Mouse (Mus musculus) liver (tissue): ENCODE data around the gene 3110082I17Rik.

Experiments
- DNase-seq: peaks from one replicate; pipeline ENCODE4 v3.0.0-alpha.2; 2020; ENCODE audit warnings: mixed read lengths

The 3110082I17Rik gene

GRCm38 (mm10) chr5:139460384-139461067 is at the start of gene 3110082I17Rik:
Gene 3110082I17Rik, minus strand, starts transcription at chr5:139460527.
- peak; percentile 94 for DNase-seq

DNA sequence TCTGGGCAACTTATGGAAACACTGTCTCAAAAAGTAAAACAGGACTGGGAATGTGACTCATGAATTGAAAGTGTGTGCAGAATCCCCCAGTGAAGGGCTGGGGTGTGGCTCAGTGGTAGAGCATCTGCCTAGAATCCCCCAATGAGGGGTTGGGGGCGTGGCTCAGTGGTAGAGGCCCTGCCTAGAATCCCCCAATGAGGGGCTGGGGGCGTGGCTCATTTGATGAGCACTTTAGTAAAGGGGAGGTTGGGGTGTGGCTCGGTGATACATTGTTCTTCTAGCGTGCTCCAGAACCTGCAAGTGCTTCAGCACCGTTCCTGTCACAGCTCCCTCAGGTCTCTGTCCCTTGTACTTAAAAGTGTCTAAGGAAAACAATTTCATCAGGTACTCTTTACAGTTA is 45.9 kb upstream of the 3110082I17Rik start:
- DNase-seq: peak; percentile 44

GRCm38 (mm10) chr5:139505073-139505606 is 44.8 kb upstream of the 3110082I17Rik start:
- DNase-seq: peak; percentile 78

DNA sequence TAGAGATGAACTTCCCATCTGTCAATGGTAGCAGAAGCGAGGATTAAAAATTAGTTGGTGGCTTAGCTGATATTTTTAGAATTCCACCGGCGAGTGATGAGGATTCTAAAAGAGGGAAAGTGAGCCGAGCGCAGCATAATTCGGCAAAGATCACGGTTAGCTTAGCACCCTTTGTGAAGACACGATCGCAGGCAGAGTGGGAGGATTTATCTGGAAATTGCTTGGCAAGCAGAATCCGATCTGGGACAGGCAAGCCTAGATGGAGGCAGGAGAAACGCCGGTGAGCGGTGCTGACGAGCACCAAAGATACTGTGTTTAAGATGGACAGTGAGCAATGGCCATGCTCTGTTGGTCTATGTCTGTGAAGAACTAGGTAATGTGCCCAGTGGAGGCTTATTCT is 42.0 kb upstream of the 3110082I17Rik start:
- DNase-seq: no peak

GRCm38 (mm10) chr5:139498791-139499190 is 38.5 kb upstream of the 3110082I17Rik start:
- no peak for DNase-seq

DNA sequence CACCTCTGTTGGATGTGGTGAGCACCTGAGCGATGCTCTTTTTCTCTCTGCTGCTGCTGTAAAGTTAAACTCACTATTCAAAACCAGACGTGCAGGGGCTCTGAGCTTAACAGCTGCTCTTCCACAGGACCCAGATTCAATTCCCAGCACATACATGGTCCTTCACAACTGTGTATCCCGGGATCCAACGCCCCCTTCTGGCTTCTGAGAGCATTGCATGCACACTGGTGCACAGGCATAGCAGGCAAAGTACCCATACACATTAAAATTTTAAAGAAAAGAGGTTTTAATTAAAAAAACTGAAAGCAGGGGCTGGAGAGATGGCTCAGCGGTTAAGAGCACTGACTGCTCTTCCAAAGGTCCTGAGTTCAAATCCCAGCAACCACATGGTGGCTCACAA is 36.6 kb upstream of the 3110082I17Rik start:
- DNase-seq: no peak

DNA sequence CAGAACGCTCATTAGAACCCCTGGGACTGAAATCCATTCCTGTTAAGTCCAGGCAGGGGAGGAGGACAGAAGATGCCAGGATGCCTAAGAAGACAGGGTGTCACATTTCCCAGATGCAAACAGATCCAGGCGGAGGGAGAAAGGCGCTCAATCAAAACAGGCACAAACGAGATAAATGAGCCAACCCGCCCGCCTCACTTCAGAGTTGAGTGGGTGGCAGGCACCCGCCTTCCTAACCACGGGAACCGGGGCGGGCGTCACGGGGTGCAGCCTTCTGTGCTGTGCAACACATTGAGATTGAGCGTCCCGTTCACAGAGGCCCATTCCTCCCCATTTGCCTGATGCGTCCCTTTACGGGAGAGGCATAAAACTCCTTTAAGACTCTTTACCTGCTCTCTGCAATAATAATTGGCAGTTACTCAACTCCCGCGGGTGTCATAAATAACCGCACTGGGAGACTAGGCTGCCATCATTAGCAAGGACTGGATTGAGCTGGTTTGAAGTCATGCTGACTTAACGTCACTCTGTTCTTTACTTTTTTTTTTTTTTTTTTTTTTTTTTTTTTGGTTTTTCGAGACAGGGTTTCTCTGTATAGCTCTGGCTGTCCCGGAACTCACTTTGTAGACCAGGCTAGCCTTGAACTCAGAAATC is 34.8 kb upstream of the 3110082I17Rik start:
- no peak for DNase-seq

- DNase-seq: no peak
These were observed 33.4 kb upstream of the 3110082I17Rik start for GRCm38 (mm10) chr5:139493690-139494089.

GRCm38 (mm10) chr5:139491348-139491747 is 31.0 kb upstream of the 3110082I17Rik start:
- no peak for DNase-seq

GRCm38 (mm10) chr5:139490131-139490530 is 29.8 kb upstream of the 3110082I17Rik start:
- no peak for DNase-seq

DNA sequence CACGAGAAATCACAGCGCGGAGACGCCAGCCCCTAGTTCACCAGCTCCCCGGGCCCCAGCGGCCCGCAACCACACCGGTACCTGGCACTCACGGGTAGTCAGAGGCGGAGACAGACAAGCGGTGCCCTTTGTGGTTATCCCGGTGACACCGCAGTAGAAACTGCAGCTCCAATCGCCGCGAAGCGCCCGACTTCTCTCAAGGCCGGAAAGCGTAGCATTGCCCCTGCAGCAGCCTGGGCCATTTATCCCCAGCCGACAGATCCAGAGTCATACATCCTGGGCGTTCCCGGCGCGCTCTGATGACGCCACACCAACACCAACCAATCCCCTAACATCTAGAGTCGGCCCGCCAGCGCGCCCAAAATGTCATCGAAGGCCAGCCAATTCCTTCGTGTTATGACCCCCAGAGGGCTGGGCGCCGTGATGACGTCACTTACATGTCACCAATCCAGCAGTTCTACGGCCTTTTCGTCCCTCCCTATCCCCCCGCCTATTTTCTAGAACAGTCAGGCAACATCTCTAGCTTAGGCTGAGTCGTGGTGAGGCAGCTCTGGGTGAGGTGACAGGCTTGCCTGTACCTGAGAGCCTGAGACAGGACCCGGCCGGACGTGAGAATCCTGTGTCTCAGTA is 24.0 kb upstream of the 3110082I17Rik start, which contains the start of gene Zfand2a:
Gene Zfand2a (minus strand): TSS at position 365 of the 630 bp plus-strand sequence.
- peak; percentile 99 for DNase-seq

- DNase-seq: no peak
These were observed 23.0 kb upstream of the 3110082I17Rik start for GRCm38 (mm10) chr5:139483171-139483848.

- no peak for DNase-seq
These were observed 20.1 kb upstream of the 3110082I17Rik start for GRCm38 (mm10) chr5:139480406-139480805.

GRCm38 (mm10) chr5:139479088-139479487 is 18.8 kb upstream of the 3110082I17Rik start:
- DNase-seq: no peak

- DNase-seq: no peak
These were observed 14.4 kb upstream of the 3110082I17Rik start for GRCm38 (mm10) chr5:139474741-139475140.

- no peak for DNase-seq
These were observed 7.7 kb upstream of the 3110082I17Rik start for GRCm38 (mm10) chr5:139467998-139468397.

DNA sequence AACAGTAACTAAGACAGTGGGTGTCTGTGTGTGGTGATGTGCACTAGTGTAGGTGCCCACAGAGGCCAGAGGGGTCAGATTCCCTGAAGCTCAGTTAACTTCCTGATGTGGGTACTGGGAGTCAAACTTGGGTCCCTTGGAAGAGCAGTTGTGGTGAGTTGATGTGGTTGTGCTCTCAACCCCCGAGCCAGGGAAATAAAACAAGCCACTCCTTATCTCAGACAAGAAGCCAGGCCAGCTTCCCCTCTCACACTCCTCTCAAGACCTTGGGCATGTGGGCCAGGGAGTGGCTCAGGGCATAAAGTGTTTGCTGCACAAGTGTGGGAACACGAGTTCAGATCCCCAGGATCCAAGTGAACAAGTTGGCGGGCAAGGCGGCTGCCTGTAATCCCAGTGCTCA is 6.5 kb upstream of the 3110082I17Rik start:
- DNase-seq: no peak

GRCm38 (mm10) chr5:139466373-139466772 is 6.0 kb upstream of the 3110082I17Rik start:
- no peak for DNase-seq

- DNase-seq: no peak
These were observed 4.5 kb upstream of the 3110082I17Rik start for GRCm38 (mm10) chr5:139464874-139465273.

DNA sequence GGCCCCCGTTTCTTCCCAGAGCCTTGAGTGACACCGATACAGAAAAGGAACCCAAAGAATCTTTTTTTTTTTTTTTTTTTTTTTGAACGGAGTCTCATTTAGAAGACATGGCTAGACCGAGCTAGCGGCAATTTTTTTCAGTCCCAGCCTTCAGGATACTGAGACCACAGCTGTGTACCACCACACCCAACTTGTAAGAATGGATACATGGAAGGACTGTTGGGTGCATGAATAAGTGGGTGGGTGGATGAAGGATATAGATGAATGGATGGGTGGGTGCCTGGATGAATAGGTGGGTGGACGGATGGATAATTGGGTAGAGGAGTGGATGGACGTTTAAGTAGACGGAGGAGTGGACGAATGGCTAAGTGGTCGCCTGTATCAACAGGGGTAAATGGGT is 389 bp downstream of the 3110082I17Rik start:
- no peak for DNase-seq

DNA sequence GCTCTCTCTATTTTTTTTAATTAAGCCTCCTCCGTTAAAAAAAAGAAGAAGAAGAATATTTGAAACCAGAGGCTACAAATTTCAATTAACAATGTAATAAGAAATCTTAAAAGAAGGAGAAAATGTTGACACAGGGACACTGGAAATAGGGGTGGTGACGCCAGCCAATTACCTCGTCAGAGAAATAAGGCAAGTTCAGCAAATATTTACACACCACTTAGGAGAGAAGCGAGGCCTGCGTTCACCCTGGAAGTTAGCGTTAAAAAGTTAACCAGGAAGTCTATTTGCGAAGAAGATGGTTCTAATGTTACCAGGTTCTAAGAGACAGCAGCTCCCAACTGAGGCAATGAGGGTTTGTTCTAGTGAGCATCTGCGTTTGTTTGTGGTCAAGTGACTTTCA is 3.1 kb downstream of the 3110082I17Rik start:
- no peak for DNase-seq

DNA sequence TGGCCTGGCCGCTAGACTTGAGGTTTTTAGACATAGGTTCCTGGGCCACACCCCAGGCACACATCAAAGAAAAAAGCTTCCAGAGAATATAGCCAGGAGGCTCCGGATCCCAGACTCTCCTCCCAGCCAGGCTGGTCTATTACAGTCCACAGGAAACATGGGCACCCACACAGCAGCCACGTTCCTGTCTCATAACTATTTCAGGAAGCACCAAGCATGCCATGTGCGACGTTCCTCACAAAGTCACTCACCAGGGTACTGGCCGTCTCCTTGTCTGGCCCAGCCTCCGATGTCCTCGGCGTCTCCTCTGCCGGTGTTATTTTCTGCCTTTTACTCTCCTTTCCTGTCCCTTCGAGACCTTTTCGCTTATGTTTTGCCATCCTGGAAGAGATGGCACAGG is 5.2 kb downstream of the 3110082I17Rik start:
- no peak for DNase-seq

- no peak for DNase-seq
These were observed 7.3 kb downstream of the 3110082I17Rik start for GRCm38 (mm10) chr5:139453031-139453430.
